Mouse (Mus musculus) liver, postnatal 0 days (tissue): ENCODE results near the gene Slc16a10. TPM values are rescaled to one million over a fixed set of nuclear protein-coding genes. Genes with fewer than 3 reads are reported as not detected.

ENCODE experiments used
- ATAC-seq: fragments of 200-750 bp; cut with Nextera tagmentation; 2 replicates; pipeline ENCODE4 v1.8.0; 2017; ENCODE audit warnings: mild to moderate bottlenecking, moderate library complexity
- DNase-seq: peaks from one replicate; pipeline ENCODE4 v3.0.0-alpha.2; 2016
- H3K27ac ChIP-seq: fragments of 300-500 bp; sonication (generic); 2 replicates; pipeline ENCODE4 v1.5.1; 2014; ENCODE audit warnings: antibody characterized with exemption, moderate library complexity, mild to moderate bottlenecking, low read depth
- H3K27me3 ChIP-seq: fragments of 300-500 bp; sonication (generic); 2 replicates; pipeline ENCODE4 v1.6.1; 2014; ENCODE audit warnings: low read length, control low read depth, mixed read lengths; ENCODE audit not compliant: insufficient read depth
- H3K36me3 ChIP-seq: fragments of 300-500 bp; sonication (generic); replicated peaks from 2 replicates; pipeline ENCODE4 v1.6.1; 2014; ENCODE audit warnings: mild to moderate bottlenecking, control low read depth, low read length, moderate library complexity, mixed read lengths; ENCODE audit not compliant: insufficient read depth
- H3K4me1 ChIP-seq: fragments of 300-500 bp; sonication (generic); 2 replicates; pipeline ENCODE4 v1.6.1; 2014; ENCODE audit warnings: antibody characterized with exemption, mild to moderate bottlenecking, control low read depth; ENCODE audit not compliant: insufficient read depth
- H3K4me2 ChIP-seq: fragments of 300-500 bp; sonication (generic); 2 replicates; pipeline ENCODE4 v1.6.1; 2014; ENCODE audit warnings: low read depth, mild to moderate bottlenecking, low read length, moderate library complexity, mixed read lengths
- H3K4me3 ChIP-seq: fragments of 300-500 bp; sonication (generic); 2 replicates; pipeline ENCODE4 v1.5.1; 2014; ENCODE audit warnings: low read depth, low read length
- H3K9ac ChIP-seq: fragments of 300-500 bp; sonication (generic); replicated peaks from 2 replicates; pipeline ENCODE4 v1.6.1; 2014; ENCODE audit warnings: mild to moderate bottlenecking, moderate library complexity
- H3K9me3 ChIP-seq: fragments of 300-500 bp; sonication (generic); 2 replicates; pipeline ENCODE4 v1.6.1; 2016; ENCODE audit warnings: mild to moderate bottlenecking, control low read depth, low read length, mixed read lengths
- CTCF ChIP-seq: sonication (generic); IDR thresholded peaks from 2 replicates; pipeline ENCODE4 v1.5.1; 2016; ENCODE audit warnings: antibody characterized with exemption, low read depth
- EP300 ChIP-seq: IDR thresholded peaks from 2 replicates; pipeline ENCODE4 v1.6.1; 2016; ENCODE audit warnings: antibody characterized with exemption, low read depth, mild to moderate bottlenecking
- WGBS: fragments of 180-500 bp; shearing (Covaris S2); extraction: QIAGEN DNeasy Blood & Tissue Kit; methylation state at CpG from one replicate; pipeline ENCODE4 v1.1.7; 2014; ENCODE audit not compliant: insufficient replicate concordance; 5-methylcytosine and 5-hydroxymethylcytosine counted together
- polyA plus RNA-seq: library from polyadenylated mRNA; unstranded; fragments of >200 nt; fragmentation: Nextera tagmentation; extraction: Ambion mirVana; gene quantifications from 2 replicates; pipeline ENCODE4 v1.2.1, GENCODE M21; 2015

The Slc16a10 gene
- polyA plus RNA-seq, 1 experiment from 2014 or later: 22.1 TPM

GRCm38 (mm10) chr10:40098441-40098840 is 43.6 kb downstream of the Slc16a10 start:
- no peaks in the 10 kb centered on the region for H3K9me3 ChIP-seq
- H3K36me3 ChIP-seq: 0 out of 2 replicates have a peak, but pooled peaks cover 2% of the 10 kb centered on the region
- WGBS: 67% methylated on average over 1 of the region's 1 CpGs
- DNase-seq (no peak), ATAC-seq (no peak)
- TF ChIP-seq EP300: no peak
- no peak for TF ChIP-seq CTCF
- H3K4me1 ChIP-seq: peaks cover 16% of the 10 kb centered on the region
- no peaks in the 10 kb centered on the region for H3K27me3 ChIP-seq
- H3K27ac ChIP-seq: no peak overlapping the region
- H3K9ac ChIP-seq: no peak overlapping the region
- no peak overlapping the region for H3K4me2 ChIP-seq
- H3K4me3 ChIP-seq: no peak overlapping the region

DNA sequence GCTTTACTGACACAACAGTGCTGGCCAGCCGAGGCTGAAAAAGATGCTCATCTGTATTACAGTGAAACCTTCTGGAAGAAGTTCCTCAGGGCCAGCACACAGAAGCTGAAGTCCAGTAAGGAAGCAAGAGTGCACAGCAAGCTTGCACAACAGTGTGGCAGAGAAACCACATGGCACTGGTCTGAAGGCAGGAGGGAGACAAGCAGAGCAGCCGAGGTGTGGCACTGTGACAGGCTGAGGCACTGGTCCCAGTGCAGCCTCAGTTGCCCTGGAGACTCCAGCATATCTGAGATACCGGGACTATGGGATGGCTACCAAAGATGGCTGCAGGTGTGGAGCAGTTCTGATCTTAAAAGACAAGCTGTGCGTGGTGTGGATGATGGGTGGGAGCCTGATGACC is 44.5 kb downstream of the Slc16a10 start:
- H3K9ac ChIP-seq: no peak overlapping the region
- H3K36me3 ChIP-seq: 0 out of 2 replicates have a peak, but pooled peaks cover 2% of the 10 kb centered on the region
- H3K4me2 ChIP-seq: no peak overlapping the region
- H3K4me1 ChIP-seq: peaks cover 12% of the 10 kb centered on the region
- DNase-seq: no peak
- H3K27me3 ChIP-seq: no peaks in the 10 kb centered on the region
- TF ChIP-seq EP300 (no peak), CTCF (no peak)
- 56% methylated on average over 4 of the region's 4 CpGs for WGBS
- no peak overlapping the region for H3K27ac ChIP-seq
- no peak overlapping the region for H3K4me3 ChIP-seq
- no peaks in the 10 kb centered on the region for H3K9me3 ChIP-seq
- ATAC-seq: peak; percentile 29

DNA sequence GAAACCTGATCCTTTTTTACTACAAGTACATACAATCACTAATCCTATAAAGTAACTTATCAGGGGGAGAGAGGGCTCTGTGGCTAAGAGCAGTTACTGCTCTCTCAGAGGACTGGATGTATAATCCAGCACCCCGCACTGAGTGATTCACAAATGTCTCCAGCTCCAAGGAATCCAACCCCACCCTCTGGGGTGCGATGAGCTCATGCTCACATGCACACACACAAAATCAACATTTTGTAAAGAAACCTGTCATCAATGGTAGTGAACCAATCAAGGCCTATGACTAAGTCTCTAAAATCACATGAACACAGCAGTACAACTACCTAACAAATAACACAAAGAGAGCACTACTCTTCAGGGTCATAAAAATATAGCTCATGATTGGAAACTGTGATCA is 47.3 kb downstream of the Slc16a10 start:
- Histone ChIP-seq H3K4me1 (peaks cover 12% of the 10 kb centered on the region), H3K27ac (no peak overlapping the region), H3K9me3 (no peaks in the 10 kb centered on the region), H3K4me3 (no peak overlapping the region), H3K36me3 (0 out of 2 replicates have a peak, but pooled peaks cover 2% of the 10 kb centered on the region), H3K4me2 (no peak overlapping the region), H3K9ac (no peak overlapping the region), H3K27me3 (no peaks in the 10 kb centered on the region)
- no peak for DNase-seq
- 88% methylated on average over 2 of the region's 2 CpGs for WGBS
- peak; percentile 64 for ATAC-seq
- no peak for TF ChIP-seq CTCF

GRCm38 (mm10) chr10:40093526-40093925 is 48.5 kb downstream of the Slc16a10 start:
- Histone ChIP-seq H3K9ac (no peak overlapping the region), H3K27me3 (no peaks in the 10 kb centered on the region), H3K36me3 (peaks cover 2% of the 10 kb centered on the region; the same call in 1 of the 2 replicates), H3K27ac (0 out of 2 replicates have a peak overlapping the region, but pooled peaks have one; percentile 29), H3K4me3 (no peak overlapping the region), H3K4me1 (peaks cover 12% of the 10 kb centered on the region), H3K4me2 (no peak overlapping the region), H3K9me3 (no peaks in the 10 kb centered on the region)
- no peak for TF ChIP-seq EP300
- DNase-seq (no peak), ATAC-seq (peak; percentile 61; the same call in 1 of the 2 replicates)

DNA sequence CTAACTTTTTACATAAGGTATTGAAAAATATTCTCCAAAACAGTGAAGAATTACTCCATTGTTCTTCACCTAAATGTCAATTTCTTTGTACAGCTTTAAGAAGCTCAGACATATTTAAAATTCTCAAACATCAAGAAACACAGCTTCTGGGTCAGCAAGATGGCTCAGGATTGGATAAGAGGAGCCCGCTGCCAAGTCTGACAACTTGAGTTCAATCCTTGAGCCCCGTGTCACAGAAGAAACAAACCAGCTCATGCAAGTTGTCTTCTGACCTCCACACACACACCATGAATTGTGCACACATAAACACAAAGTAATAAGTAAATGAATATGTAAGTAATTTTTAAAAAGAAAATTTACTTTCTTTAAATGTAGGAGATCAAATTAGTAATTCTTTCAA is 50.6 kb downstream of the Slc16a10 start:
- H3K27me3 ChIP-seq: no peaks in the 10 kb centered on the region
- peaks cover 12% of the 10 kb centered on the region for H3K4me1 ChIP-seq
- 83% methylated on average over 2 of the region's 2 CpGs for WGBS
- no peaks in the 10 kb centered on the region for H3K9me3 ChIP-seq
- no peak overlapping the region for H3K4me2 ChIP-seq
- no peak for DNase-seq
- TF ChIP-seq CTCF (no peak), EP300 (no peak)
- no peak overlapping the region for H3K27ac ChIP-seq
- H3K4me3 ChIP-seq: no peak overlapping the region
- no peak for ATAC-seq
- H3K36me3 ChIP-seq: peaks cover 2% of the 10 kb centered on the region; the same call in 1 of the 2 replicates
- H3K9ac ChIP-seq: no peak overlapping the region

- DNase-seq: no peak
These were observed 51.3 kb downstream of the Slc16a10 start for GRCm38 (mm10) chr10:40090504-40091428.

More at GRCm38 (mm10) chr10:40090504-40091428, 51.3 kb downstream of the Slc16a10 start:
- H3K4me3 ChIP-seq: no peak overlapping the region
- H3K27me3 ChIP-seq: no peaks in the 10 kb centered on the region
- ATAC-seq: no peak
- no peak overlapping the region for H3K4me2 ChIP-seq
- no peak overlapping the region for H3K27ac ChIP-seq
- no peaks in the 10 kb centered on the region for H3K9me3 ChIP-seq
- 80% methylated on average over 11 of the region's 11 CpGs for WGBS
- H3K9ac ChIP-seq: no peak overlapping the region
- peaks cover 2% of the 10 kb centered on the region; the same call in 1 of the 2 replicates for H3K36me3 ChIP-seq
- TF ChIP-seq EP300 (no peak), CTCF (no peak)
- peaks cover 10% of the 10 kb centered on the region for H3K4me1 ChIP-seq
